Mouse (Mus musculus): ENCODE data around the gene Bsx.

Bsx gene

GRCm38 (mm10) chr9:40907413-40907812 lies 33.5 kb downstream of the Bsx start:
- DNase-seq: no peak

DNA sequence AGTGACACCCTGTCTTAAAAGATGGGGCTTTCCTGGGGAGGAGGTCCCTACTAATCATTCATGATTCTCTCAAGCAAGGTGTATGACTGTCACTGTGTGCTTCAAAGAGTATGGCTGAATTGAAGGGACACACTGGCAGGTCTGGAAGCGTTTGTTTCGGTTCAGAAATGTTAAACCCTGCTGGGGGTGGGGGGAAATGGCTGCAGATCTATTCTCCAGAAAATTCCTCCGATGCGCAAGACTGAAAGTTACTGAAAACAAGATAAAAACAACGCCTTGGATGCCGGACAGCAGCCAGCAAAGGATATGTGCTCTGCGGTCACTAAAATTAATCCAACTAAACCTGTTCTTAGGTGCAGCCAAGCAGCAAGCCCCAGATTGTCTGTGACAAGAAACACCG lies 34.5 kb downstream of the Bsx start:
- DNase-seq: no peak

DNA sequence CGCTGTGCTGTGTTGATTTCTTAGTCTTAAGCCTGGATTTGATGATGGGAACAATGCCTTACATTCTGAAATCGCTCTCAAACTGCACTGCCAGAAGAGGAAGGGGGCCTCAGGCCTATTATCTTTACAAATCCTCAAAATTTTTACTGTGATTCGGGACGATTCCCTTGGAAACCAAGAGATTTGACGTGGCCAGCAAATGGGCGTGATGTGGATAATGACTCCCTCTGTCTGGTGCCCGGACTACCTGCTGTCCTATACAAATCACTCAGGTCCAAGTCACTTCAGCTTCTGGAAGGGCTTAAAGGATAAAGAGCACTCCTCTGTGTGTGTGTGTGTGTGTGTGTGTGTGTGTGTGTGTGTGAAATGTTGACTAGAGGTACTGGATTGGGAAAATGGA lies 35.0 kb downstream of the Bsx start:
- no peak for DNase-seq

- DNase-seq: no peak
Observed at GRCm38 (mm10) chr9:40917871-40918613, 44.1 kb downstream of the Bsx start.

- no peak for DNase-seq
Observed at GRCm38 (mm10) chr9:40927351-40927980, 53.5 kb downstream of the Bsx start.
